Mouse (Mus musculus): ENCODE data around the gene Lrrc8c.

GRCm38 (mm10) chr5:105484891-105485290 lies 34.3 kb upstream of the Lrrc8c start:
- TF ChIP-seq CTCF (IDR thresholded peaks at IDR 0.05; ENCODE audit: control insufficient read depth, insufficient read depth, insufficient replicate concordance, low read depth, low read length) (no peak), POLR2A (IDR thresholded peaks at IDR 0.05; ENCODE audit: control insufficient read depth, low read depth, low read length) (no peak)
